Mouse (Mus musculus): ENCODE data around the gene Dnmt3l. TPM values are rescaled to one million over a fixed set of nuclear protein-coding genes. Genes with fewer than 3 reads are reported as not detected.

The Dnmt3l gene
- total RNA-seq, 1 experiment, result 388 TPM

GRCm38 (mm10) chr10:78067226-78067625, 25.5 kb downstream of the Dnmt3l start:
- TF ChIP-seq CHD2 (IDR thresholded peaks at IDR 0.05; ENCODE audit: low read depth, low read length) (peak; percentile 91), MAFK (IDR thresholded peaks at IDR 0.05; ENCODE audit: insufficient read depth, low read depth, low read length) (peak; percentile 70), ZNF384 (IDR thresholded peaks at IDR 0.05; ENCODE audit: low read depth, low read length) (no peak)
- Histone ChIP-seq H3K4me1 (ENCODE audit: control insufficient read depth in 2 of 2, insufficient read depth in 2 of 2, low read length in 2 of 2, poor library complexity in 1 of 2) (peaks cover 0 to 17% of the 10 kb centered on the region in 2 experiments; a peak in 2 of 4 replicates), H3K9ac (ENCODE audit: insufficient read depth, low read depth, low read length, poor library complexity, severe bottlenecking) (no peak overlapping the region), H3K27ac (ENCODE audit: insufficient read depth, low read depth, low read length, poor library complexity, severe bottlenecking) (no peak overlapping the region), H3K4me3 (ENCODE audit: insufficient read depth in 1 of 2, low read depth in 1 of 2, low read length in 2 of 2, poor library complexity in 1 of 2, severe bottlenecking in 1 of 2) (peak overlapping the region in 1 of 2 experiments; percentile 7; a peak in 1 of 4 replicates), H3K9me3 (ENCODE audit: control insufficient read depth, insufficient read depth, low read depth, low read length) (no peaks in the 10 kb centered on the region), H3K36me3 (ENCODE audit: control insufficient read depth, insufficient read depth, low read length, poor library complexity, severe bottlenecking) (peaks cover 34% of the 10 kb centered on the region)
- in situ Hi-C loops (cut with MboI; ENCODE audit: low sequenced_read_pairs in 2 of 2, unreplicated experiment in 2 of 2), result no loop called here
- DNase-seq (ENCODE audit: low read depth, low spot score), result no peak

GRCm38 (mm10) chr10:78068541-78068940, 26.8 kb downstream of the Dnmt3l start:
- no peaks in the 10 kb centered on the region for H3K9me3 ChIP-seq (ENCODE audit: control insufficient read depth, insufficient read depth, low read depth, low read length)
- in situ Hi-C loops (cut with MboI; ENCODE audit: low sequenced_read_pairs in 2 of 2, unreplicated experiment in 2 of 2), result no loop called here
- peak overlapping the region; percentile 75 to 79; a peak in 3 of 4 replicates for H3K4me3 ChIP-seq (ENCODE audit: insufficient read depth in 1 of 2, low read depth in 1 of 2, low read length in 2 of 2, poor library complexity in 1 of 2, severe bottlenecking in 1 of 2)
- H3K9ac ChIP-seq (ENCODE audit: insufficient read depth, low read depth, low read length, poor library complexity, severe bottlenecking), result peak overlapping the region; percentile 35; the same call in 1 of the 2 replicates
- H3K36me3 ChIP-seq (ENCODE audit: control insufficient read depth, insufficient read depth, low read length, poor library complexity, severe bottlenecking), result peaks cover 37% of the 10 kb centered on the region
- DNase-seq (ENCODE audit: low read depth, low spot score), result no peak
- H3K4me1 ChIP-seq (ENCODE audit: control insufficient read depth in 2 of 2, insufficient read depth in 2 of 2, low read length in 2 of 2, poor library complexity in 1 of 2), result peaks cover 0 to 14% of the 10 kb centered on the region in 2 experiments; a peak in 2 of 4 replicates
- no peak overlapping the region; the same call in 1 of the 2 replicates for H3K27ac ChIP-seq (ENCODE audit: insufficient read depth, low read depth, low read length, poor library complexity, severe bottlenecking)
- no peak for TF ChIP-seq MAFK (IDR thresholded peaks at IDR 0.05; ENCODE audit: insufficient read depth, low read depth, low read length)
- no peak for TF ChIP-seq HCFC1 (IDR thresholded peaks at IDR 0.05; ENCODE audit: borderline replicate concordance, insufficient read depth, low read length)
- no peak for TF ChIP-seq ZC3H11A (IDR thresholded peaks at IDR 0.05; ENCODE audit: borderline replicate concordance, low read depth, low read length)
- TF ChIP-seq CHD2 (IDR thresholded peaks at IDR 0.05; ENCODE audit: low read depth, low read length), result no peak
- TF ChIP-seq ZNF384 (IDR thresholded peaks at IDR 0.05; ENCODE audit: low read depth, low read length), result no peak

GRCm38 (mm10) chr10:78069101-78070011, 27.6 kb downstream of the Dnmt3l start, which contains the start of gene Icosl:
Icosl (plus strand) TSS chr10:78069302.
- Histone ChIP-seq H3K9ac (ENCODE audit: insufficient read depth, low read depth, low read length, poor library complexity, severe bottlenecking) (peak within 1 kb of the TSS; percentile 73), H3K27ac (ENCODE audit: insufficient read depth, low read depth, low read length, poor library complexity, severe bottlenecking) (no peak within 1 kb of the TSS; the same call in 1 of the 2 replicates), H3K4me3 (ENCODE audit: insufficient read depth in 1 of 2, low read depth in 1 of 2, low read length in 2 of 2, poor library complexity in 1 of 2, severe bottlenecking in 1 of 2) (peak within 1 kb of the TSS; percentile 75 to 79), H3K4me1 (ENCODE audit: control insufficient read depth in 2 of 2, insufficient read depth in 2 of 2, low read length in 2 of 2, poor library complexity in 1 of 2) (peaks cover 0 to 14% of the 10 kb centered on the region in 2 experiments; a peak in 2 of 4 replicates), H3K9me3 (ENCODE audit: control insufficient read depth, insufficient read depth, low read depth, low read length) (no peaks in the 10 kb centered on the region), H3K36me3 (ENCODE audit: control insufficient read depth, insufficient read depth, low read length, poor library complexity, severe bottlenecking) (peaks cover 37% of the 10 kb centered on the region)
- DNase-seq (ENCODE audit: low read depth, low spot score), result no peak
- in situ Hi-C loops (cut with MboI; ENCODE audit: low sequenced_read_pairs in 2 of 2, unreplicated experiment in 2 of 2), result no loop called here
- TF ChIP-seq ZNF384 (IDR thresholded peaks at IDR 0.05; ENCODE audit: low read depth, low read length), result no peak
- no peak for TF ChIP-seq MAFK (IDR thresholded peaks at IDR 0.05; ENCODE audit: insufficient read depth, low read depth, low read length)
- TF ChIP-seq CHD2 (IDR thresholded peaks at IDR 0.05; ENCODE audit: low read depth, low read length), result no peak
- no peak for TF ChIP-seq ZC3H11A (IDR thresholded peaks at IDR 0.05; ENCODE audit: borderline replicate concordance, low read depth, low read length)

GRCm38 (mm10) chr10:78074151-78074550, 32.4 kb downstream of the Dnmt3l start:
- no peak for DNase-seq (ENCODE audit: low read depth, low spot score)
- in situ Hi-C loops (cut with MboI; ENCODE audit: low sequenced_read_pairs in 2 of 2, unreplicated experiment in 2 of 2), result no loop called here
- H3K27ac ChIP-seq (ENCODE audit: insufficient read depth, low read depth, low read length, poor library complexity, severe bottlenecking), result no peak overlapping the region
- no peak overlapping the region for H3K4me3 ChIP-seq (ENCODE audit: insufficient read depth in 1 of 2, low read depth in 1 of 2, low read length in 2 of 2, poor library complexity in 1 of 2, severe bottlenecking in 1 of 2)
- TF ChIP-seq HCFC1 (IDR thresholded peaks at IDR 0.05; ENCODE audit: borderline replicate concordance, insufficient read depth, low read length) (no peak), ZNF384 (IDR thresholded peaks at IDR 0.05; ENCODE audit: low read depth, low read length) (no peak), MAFK (IDR thresholded peaks at IDR 0.05; ENCODE audit: insufficient read depth, low read depth, low read length) (no peak), ZC3H11A (IDR thresholded peaks at IDR 0.05; ENCODE audit: borderline replicate concordance, low read depth, low read length) (no peak), CHD2 (IDR thresholded peaks at IDR 0.05; ENCODE audit: low read depth, low read length) (no peak)
- no peaks in the 10 kb centered on the region for H3K9me3 ChIP-seq (ENCODE audit: control insufficient read depth, insufficient read depth, low read depth, low read length)
- peaks cover 2 to 8% of the 10 kb centered on the region in 2 experiments; a peak in 1 of 4 replicates for H3K4me1 ChIP-seq (ENCODE audit: control insufficient read depth in 2 of 2, insufficient read depth in 2 of 2, low read length in 2 of 2, poor library complexity in 1 of 2)
- no peak overlapping the region for H3K9ac ChIP-seq (ENCODE audit: insufficient read depth, low read depth, low read length, poor library complexity, severe bottlenecking)
- peaks cover 72% of the 10 kb centered on the region for H3K36me3 ChIP-seq (ENCODE audit: control insufficient read depth, insufficient read depth, low read length, poor library complexity, severe bottlenecking)

Data from ES-E14 (cell line).